Mouse (Mus musculus) cortical plate, adult 2 months (tissue): ENCODE measurements at regions not wholly inside any gene's neighbourhood (a gene's known extent, or its start where the extent isn't known, plus 50 kb on each side); places are given as distances from the start of the nearest gene placed in this dataset.

ENCODE experiments used
- H3K27ac ChIP-seq: fragments of 200-500 bp; 2 replicates; pipeline ENCODE4 v1.5.1; 2012; ENCODE audit warnings: low read length, control low read depth, inconsistent platforms; ENCODE audit not compliant: insufficient read depth
- H3K4me1 ChIP-seq: fragments of 200-500 bp; 2 replicates; pipeline ENCODE4 v1.6.1; 2011; ENCODE audit warnings: low read length; ENCODE audit not compliant: control insufficient read depth, insufficient read depth
- H3K4me3 ChIP-seq: fragments of 200-500 bp; 2 replicates; pipeline ENCODE4 v1.5.1; 2011; ENCODE audit warnings: mild to moderate bottlenecking, low read length, control low read depth; ENCODE audit not compliant: insufficient read depth
- CTCF ChIP-seq: fragments of 200-500 bp; IDR thresholded peaks from 2 replicates; pipeline ENCODE4 v1.5.1; 2011; ENCODE audit warnings: mild to moderate bottlenecking, control low read depth, low read length; ENCODE audit not compliant: insufficient read depth; ENCODE audit errors: extremely low read depth
- POLR2A ChIP-seq: fragments of 200-500 bp; IDR thresholded peaks from 2 replicates; pipeline ENCODE4 v1.6.1; 2011; ENCODE audit warnings: mild to moderate bottlenecking, low read length, control low read depth; ENCODE audit not compliant: insufficient read depth; ENCODE audit errors: extremely low read depth

DNA sequence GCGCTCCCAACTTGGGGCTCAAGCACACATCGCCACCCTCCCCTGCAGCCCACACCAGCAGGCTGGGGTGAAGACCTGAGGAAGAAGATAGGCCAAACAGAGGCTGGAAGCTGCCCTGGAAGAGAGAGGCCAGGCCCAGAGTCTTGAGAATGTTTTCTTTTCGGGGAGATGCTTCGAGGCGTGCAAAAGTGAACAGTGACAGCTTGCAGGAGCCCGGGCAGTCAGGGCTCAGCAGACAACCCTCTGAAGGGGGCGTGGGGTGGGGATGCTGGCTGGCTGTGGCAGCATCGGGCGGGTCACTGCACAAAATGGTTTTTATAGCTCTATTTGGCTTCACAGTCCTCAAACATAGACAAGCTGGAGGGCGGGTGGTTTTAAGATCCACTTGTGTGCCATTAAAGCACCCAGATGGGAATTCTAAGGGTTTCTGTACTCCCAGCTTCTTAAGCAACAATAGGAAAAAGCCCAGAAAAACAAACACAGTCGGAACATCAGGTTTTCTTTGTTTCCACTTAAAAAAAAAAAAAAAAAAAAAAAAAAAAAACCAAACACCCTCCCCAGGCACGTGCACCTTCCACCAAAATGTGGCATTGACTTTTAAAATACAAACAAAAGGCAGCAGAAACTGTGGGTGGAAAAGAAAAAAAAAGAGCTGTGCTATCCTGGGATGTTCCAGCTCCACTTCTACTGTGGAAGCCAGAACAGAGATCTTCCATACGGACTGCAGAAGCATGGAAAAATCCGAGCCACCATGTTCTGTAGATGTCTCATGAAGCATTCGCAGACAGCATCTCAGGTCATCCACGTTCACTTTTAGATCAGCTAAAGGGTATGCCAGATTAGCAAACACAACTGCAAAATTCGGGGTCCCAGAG, 123.5 kb downstream of the Ly86 start:
- no peak for TF ChIP-seq CTCF
- TF ChIP-seq POLR2A, result no peak
- Histone ChIP-seq H3K4me3 (no peak overlapping the region), H3K4me1 (no peaks in the 10 kb centered on the region), H3K27ac (no peak overlapping the region)

DNA sequence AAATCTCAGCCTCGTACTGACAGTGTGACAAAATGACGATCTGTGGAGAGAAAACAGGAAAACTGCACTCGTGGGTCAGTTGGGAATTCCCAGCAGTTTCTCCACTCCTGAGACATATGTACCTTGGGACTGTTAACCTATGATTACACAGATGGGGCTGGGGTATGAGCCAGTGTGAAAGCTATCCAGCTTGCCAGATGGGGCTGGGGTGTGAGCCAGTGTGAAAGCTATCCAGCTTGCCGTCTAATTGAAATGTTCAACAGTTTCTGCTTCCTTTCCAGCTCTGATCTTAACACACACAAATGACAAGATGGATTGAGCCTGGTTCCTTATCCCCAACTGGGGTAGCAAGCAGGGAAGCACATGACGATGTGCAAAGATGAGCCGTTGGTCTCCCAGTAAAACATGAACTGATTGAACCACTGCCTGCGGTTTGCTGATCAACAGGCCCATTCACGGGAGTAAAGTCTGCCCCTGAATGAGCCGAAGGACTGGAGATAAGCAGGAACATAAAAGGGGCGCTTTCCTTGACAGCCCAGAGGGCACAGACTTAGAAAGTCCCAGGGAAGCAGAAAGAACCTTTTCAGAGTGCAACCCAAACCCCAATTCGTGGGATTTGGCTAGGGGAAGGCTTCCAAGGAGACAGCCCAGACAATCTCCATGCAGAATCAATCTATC, 125.4 kb downstream of the Ly86 start:
- Histone ChIP-seq H3K4me1 (no peaks in the 10 kb centered on the region), H3K27ac (no peak overlapping the region), H3K4me3 (no peak overlapping the region)
- TF ChIP-seq CTCF (no peak), POLR2A (no peak)

DNA sequence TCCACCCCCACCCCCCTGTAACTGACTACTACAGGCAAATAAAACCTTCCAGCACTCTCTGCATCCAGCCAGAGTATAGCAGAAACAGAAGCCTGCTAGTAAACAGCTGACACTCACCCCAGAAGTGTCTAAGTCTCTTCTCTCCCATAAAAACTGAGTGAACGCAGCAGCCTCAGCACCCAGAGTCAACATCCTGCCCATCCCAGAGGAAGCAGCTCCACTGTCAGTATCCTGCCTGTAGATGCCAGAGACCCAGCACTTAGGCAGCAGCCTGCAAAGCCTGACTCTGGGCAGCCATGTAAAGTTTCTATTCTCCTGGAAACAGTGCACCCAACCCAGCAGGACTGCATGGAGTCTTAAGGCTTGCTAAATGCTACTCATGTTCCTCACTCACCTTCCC, 128.4 kb downstream of the Ly86 start:
- no peak for TF ChIP-seq POLR2A
- H3K4me3 ChIP-seq, result no peak overlapping the region
- no peaks in the 10 kb centered on the region for H3K4me1 ChIP-seq
- H3K27ac ChIP-seq, result no peak overlapping the region

DNA sequence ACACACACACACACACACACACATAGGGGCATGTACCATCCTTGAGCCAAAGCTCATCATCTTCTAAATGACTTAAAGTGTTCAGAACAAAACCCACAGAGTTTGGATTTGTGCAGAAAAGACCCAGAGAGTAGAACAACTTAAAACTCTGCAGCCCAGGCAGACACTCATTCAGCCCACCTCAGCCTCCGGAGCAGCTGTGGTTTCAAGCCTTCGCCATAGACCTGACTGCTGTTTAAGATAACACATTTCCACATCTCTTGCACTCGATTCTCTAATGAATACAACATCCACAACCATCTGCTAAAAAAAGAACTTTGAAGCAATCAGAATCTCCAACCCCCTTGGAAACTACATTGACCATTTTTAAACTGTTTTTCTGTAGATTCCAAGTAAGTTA, 130.8 kb downstream of the Ly86 start:
- no peak overlapping the region for H3K4me3 ChIP-seq
- TF ChIP-seq CTCF, result no peak
- no peak for TF ChIP-seq POLR2A
- H3K27ac ChIP-seq, result 0 out of 2 replicates have a peak overlapping the region, but pooled peaks have one; percentile 33
- H3K4me1 ChIP-seq, result no peaks in the 10 kb centered on the region

DNA sequence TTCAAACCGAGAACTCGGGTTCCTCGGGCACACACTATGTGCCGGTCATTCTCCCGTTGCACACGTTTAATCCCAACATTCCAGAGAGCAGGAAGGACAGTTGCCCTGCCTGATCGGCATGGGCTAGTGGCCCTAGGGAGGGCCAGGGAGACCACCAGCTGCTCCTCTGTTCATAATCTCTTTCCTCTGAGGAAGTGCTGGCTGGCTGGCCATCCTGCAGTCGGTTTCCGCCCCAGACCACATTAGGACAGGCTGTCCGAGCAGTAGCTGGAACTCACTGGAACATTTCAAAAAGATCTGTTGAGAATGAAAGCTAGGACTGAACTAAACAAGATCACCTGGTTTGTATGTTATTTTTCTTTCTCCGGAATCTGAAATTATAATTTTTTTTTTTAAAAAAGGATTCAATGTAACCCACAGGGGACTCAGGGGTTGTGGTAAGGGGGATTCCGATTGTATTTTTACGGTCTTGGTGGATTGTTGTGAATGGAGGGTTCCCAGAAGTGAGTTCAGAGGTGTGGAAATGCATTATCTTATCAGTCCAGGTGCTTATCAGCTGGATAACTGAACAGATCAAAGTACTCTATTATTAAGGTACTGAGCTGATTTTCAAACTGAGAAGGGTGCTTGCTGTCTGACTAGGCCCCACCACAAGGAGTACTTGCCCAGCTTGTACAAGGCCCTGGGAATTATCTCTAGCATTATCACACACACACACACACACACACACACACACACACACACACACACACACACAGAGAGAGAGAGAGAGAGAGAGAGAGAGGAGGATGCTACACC, 131.4 kb downstream of the Ly86 start:
- no peak overlapping the region for H3K4me3 ChIP-seq
- peak overlapping the region; percentile 82 for H3K27ac ChIP-seq
- H3K4me1 ChIP-seq, result no peaks in the 10 kb centered on the region
- TF ChIP-seq POLR2A, result no peak
- no peak for TF ChIP-seq CTCF

DNA sequence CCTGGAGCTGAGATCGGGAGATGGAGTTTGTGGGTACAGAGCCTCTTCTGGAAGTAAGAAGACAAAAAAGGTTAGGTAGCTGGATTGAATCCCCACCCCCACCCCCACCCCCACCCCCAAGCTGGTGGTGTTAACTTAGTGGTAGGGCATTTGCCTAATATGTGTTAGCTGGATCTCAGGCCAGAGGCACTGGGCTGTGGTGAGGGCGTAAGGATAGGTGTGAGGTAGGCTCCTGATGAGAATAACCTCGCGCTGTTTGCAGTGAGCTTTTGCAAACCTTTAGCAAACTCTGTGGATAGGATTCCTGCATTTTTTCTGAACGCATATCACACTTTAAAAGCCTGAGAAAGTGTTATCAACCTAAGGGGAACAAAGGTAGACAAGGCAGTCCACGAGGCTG, 132.3 kb downstream of the Ly86 start:
- TF ChIP-seq POLR2A, result no peak
- TF ChIP-seq CTCF, result no peak
- Histone ChIP-seq H3K27ac (no peak overlapping the region; the same call in 1 of the 2 replicates), H3K4me1 (no peaks in the 10 kb centered on the region), H3K4me3 (no peak overlapping the region)

DNA sequence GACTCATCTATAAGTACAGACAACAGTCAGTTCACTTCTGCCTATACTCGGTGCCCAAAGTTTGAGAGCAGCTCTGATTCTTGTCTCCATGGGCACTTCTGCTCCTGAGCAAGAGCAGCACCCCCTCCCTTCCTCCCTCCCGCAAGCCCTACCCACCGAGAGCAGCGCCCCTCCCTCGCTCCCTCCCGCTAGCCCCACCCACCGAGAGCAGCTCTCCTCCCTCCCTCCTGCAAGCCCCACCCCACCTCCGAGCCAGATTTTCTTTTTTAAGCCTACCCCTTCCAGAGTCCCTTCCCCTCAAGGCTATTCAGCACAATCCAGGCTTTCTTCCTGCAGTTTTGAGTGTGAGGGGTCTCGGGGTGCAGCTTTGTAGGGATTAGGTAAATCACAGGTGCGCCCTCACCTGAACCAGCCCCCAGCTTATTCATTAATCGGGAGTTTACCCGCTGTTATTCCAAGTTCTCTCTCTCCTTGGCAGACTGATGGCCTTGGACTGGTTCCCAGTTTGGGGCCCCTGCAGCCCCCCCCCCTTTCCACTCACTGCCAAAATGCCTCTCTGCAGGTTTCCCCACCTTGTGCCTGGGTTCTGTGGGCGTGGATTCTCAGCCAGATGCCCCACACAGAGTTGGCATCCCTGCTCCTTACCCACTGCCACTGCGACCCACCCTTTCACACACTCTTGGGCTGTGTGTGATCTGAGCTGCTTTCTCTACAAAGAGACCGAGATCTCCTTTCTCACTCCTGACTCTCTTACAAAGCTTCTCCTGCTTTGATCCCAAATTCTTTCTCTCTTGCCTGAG, 132.9 kb downstream of the Ly86 start:
- Histone ChIP-seq H3K4me1 (no peaks in the 10 kb centered on the region), H3K4me3 (no peak overlapping the region), H3K27ac (no peak overlapping the region)
- TF ChIP-seq POLR2A (0 out of 2 replicates have a peak, but pooled peaks have one; percentile 38), CTCF (no peak)

DNA sequence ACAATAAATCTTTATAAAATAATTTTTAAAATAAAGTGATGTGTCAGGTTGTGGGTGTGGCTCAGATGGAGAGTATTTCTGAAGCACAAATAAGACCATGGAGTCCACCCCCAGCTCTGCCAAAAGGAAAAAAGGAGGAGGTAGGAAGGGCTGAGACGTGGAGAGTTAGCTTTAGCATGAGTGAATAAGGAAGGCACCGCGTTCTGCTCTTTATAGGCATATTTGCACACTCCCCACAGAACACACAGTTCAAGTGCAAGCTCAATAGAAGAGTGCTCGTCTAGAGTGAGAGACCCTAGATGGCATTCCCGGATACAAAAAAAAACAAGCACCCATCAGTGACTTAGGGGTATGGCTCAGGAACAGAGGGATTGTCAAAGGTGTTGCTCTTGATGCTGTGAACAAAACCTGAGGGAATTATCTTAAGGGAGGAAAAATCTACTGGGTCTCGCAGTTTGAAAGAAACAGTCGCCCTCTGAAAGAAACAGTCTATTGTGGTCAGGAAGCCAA, 134.2 kb downstream of the Ly86 start:
- TF ChIP-seq POLR2A (no peak), CTCF (no peak)
- 0 out of 2 replicates have a peak, but pooled peaks cover 2% of the 10 kb centered on the region for H3K4me1 ChIP-seq
- no peak overlapping the region for H3K4me3 ChIP-seq
- no peak overlapping the region for H3K27ac ChIP-seq
